Mouse (Mus musculus) lung, postnatal 0 days (tissue): Measurements from ENCODE around the gene 4931422A03Rik.
"Not testable (repeated sequence)": the region's sequence is repeated elsewhere in the genome, so short reads cannot be mapped to it uniquely, and the experiment has no call there.

Source experiments
- CTCF ChIP-seq: IDR thresholded peaks from 2 replicates; pipeline ENCODE4 v1.5.1; 2016; ENCODE audit warnings: antibody characterized with exemption, mild to moderate bottlenecking
- EP300 ChIP-seq: IDR thresholded peaks from 2 replicates; pipeline ENCODE4 v1.6.1; 2016; ENCODE audit warnings: antibody characterized with exemption, mild to moderate bottlenecking, control low read depth

- not testable (repeated sequence) for TF ChIP-seq CTCF, EP300
Measured at GRCm38 (mm10) chr2:104008853-104009252, 19.3 kb downstream of the 4931422A03Rik start.
